Mouse (Mus musculus): ENCODE measurements around the gene Doc2g.

Gene Doc2g

GRCm38 (mm10) chr19:4017921-4018587 lies 14.9 kb downstream of the Doc2g start:
- CTCF ChIA-PET: interaction anchor here (0.6 to 2.0 kb wide), 23 partner anchors 18 to 244 kb away, joined by 3 to 39 read pairs (median 7); partner anchors contain the start of genes Gstp2 (in 3 of the 4), Gm49405 (in 2 of the 4), Nudt8 (in 2 of the 4) and Gstp1 (in 1 of the 4)
- POLR2A ChIA-PET: interaction anchor here in 3 of 4 experiments (0.6 to 6.4 kb wide), 27 partner anchors 9 to 309 kb away, joined by 3 to 62 read pairs (median 4); partner anchors contain the start of genes Gstp1 (in 3 of the 3), Gstp2 (in 3 of the 3), Acy3 (in 2 of the 3) and Nudt8 (in 2 of the 3)

- CTCF ChIA-PET: interaction anchor here (0.6 to 2.0 kb wide), 54 partner anchors 15 to 594 kb away, joined by 3 to 39 read pairs (median 4); partner anchors contain the start of genes Gstp2 (in 4 of the 4), Cdk2ap2 (in 2 of the 4), Gm49405 (in 2 of the 4) and Nudt8 (in 2 of the 4)
- POLR2A ChIA-PET: interaction anchor here (0.6 to 6.4 kb wide), 41 partner anchors 11 to 310 kb away, joined by 3 to 62 read pairs (median 4); partner anchors contain the start of genes Gstp1 (in 3 of the 4), Gstp2 (in 3 of the 4), Nudt8 (in 3 of the 4) and Acy3 (in 2 of the 4)
Observed at GRCm38 (mm10) chr19:4018743-4019583, 15.8 kb downstream of the Doc2g start.

GRCm38 (mm10) chr19:4023185-4023584 lies 20.1 kb downstream of the Doc2g start:
- CTCF ChIA-PET: no interaction called here
- POLR2A ChIA-PET: interaction anchor here in 3 of 4 experiments (0.7 to 6.4 kb wide), 8 partner anchors 8 to 24 kb away, joined by 3 to 62 read pairs (median 4); partner anchors contain the start of genes Ndufv1 (in 3 of the 3), Gstp1 (in 1 of the 3) and Gstp2 (in 1 of the 3)

- CTCF ChIA-PET: interaction anchor here in 2 of 4 experiments (1.4 to 1.8 kb wide), 2 partner anchors 15 to 201 kb away, joined by 3 to 5 read pairs; partner anchors contain the start of gene Ndufv1 (in 1 of the 2)
- POLR2A ChIA-PET: interaction anchor here in 2 of 4 experiments (1.0 to 10.0 kb wide), 6 partner anchors 10 to 22 kb away, joined by 4 to 98 read pairs (median 8); partner anchors contain the start of genes Gstp2 (in 2 of the 2) and Gstp1 (in 1 of the 2)
Observed at GRCm38 (mm10) chr19:4027576-4027975, 24.5 kb downstream of the Doc2g start.

GRCm38 (mm10) chr19:4032668-4033067 lies 29.6 kb downstream of the Doc2g start:
- CTCF ChIA-PET: interaction anchor here in 2 of 4 experiments (0.8 to 1.8 kb wide), 2 partner anchors 20 to 174 kb away, joined by 4 to 7 read pairs; no protein-coding TSS in a partner anchor
- POLR2A ChIA-PET: interaction anchor here (0.5 to 10.0 kb wide), 6 partner anchors 10 to 760 kb away, joined by 3 to 98 read pairs (median 14); partner anchors contain the start of genes AC109138.7 (in 1 of the 4), Clcf1 (in 1 of the 4) and Gstp2 (in 1 of the 4)

- ChIA-PET POLR2A (interaction anchor here in 3 of 4 experiments (1.1 to 10.0 kb wide), 7 partner anchors 9 to 91 kb away, joined by 3 to 98 read pairs (median 5); partner anchors contain the start of genes Cdk2ap2 (in 1 of the 3) and Gstp2 (in 1 of the 3)), CTCF (interaction anchor here in 3 of 4 experiments (0.6 to 1.8 kb wide), 5 partner anchors 13 to 219 kb away, joined by 3 to 7 read pairs (median 4); partner anchors contain the start of gene Gstp2 (in 1 of the 3))
Observed at GRCm38 (mm10) chr19:4033298-4033697, 30.2 kb downstream of the Doc2g start.

GRCm38 (mm10) chr19:4033742-4034141 lies 30.6 kb downstream of the Doc2g start:
- CTCF ChIA-PET: interaction anchor here in 3 of 4 experiments (0.6 to 1.3 kb wide), 7 partner anchors 13 to 219 kb away, joined by 3 to 5 read pairs (median 3); partner anchors contain the start of genes Gm49405 (in 1 of the 3), Gstp2 (in 1 of the 3) and Nudt8 (in 1 of the 3)
- POLR2A ChIA-PET: interaction anchor here in 3 of 4 experiments (0.5 to 10.0 kb wide), 18 partner anchors 9 to 267 kb away, joined by 3 to 98 read pairs (median 4); partner anchors contain the start of genes Gstp2 (in 2 of the 3), Ndufv1 (in 2 of the 3), Cdk2ap2 (in 1 of the 3) and Doc2g (in 1 of the 3)

- ChIA-PET POLR2A (interaction anchor here in 3 of 4 experiments (0.5 to 5.0 kb wide), 21 partner anchors 10 to 277 kb away, joined by 3 to 82 read pairs (median 3); partner anchors contain the start of genes Gstp2 (in 3 of the 3), Gm49405 (in 2 of the 3), Ndufv1 (in 2 of the 3) and Nudt8 (in 2 of the 3)), CTCF (interaction anchor here in 2 of 4 experiments (0.9 to 1.3 kb wide), 4 partner anchors 10 to 37 kb away, joined by 3 to 5 read pairs (median 4); partner anchors contain the start of genes Gstp2 (in 1 of the 2) and Ndufv1 (in 1 of the 2))
Observed at GRCm38 (mm10) chr19:4036327-4037045, 33.4 kb downstream of the Doc2g start.

GRCm38 (mm10) chr19:4037154-4037787 lies 34.2 kb downstream of the Doc2g start:
- ChIA-PET CTCF (interaction anchor here (0.6 to 2.2 kb wide), 11 partner anchors 10 to 681 kb away, joined by 3 to 7 read pairs (median 4); partner anchors contain the start of gene Ndufv1 (in 1 of the 4)), POLR2A (interaction anchor here (0.5 to 5.0 kb wide), 46 partner anchors 9 to 346 kb away, joined by 3 to 82 read pairs (median 4); partner anchors contain the start of genes Gstp2 (in 4 of the 4), Gm49405 (in 3 of the 4), Nudt8 (in 3 of the 4) and Cdk2ap2 (in 2 of the 4))

- POLR2A ChIA-PET: interaction anchor here (0.5 to 5.0 kb wide), 52 partner anchors 9 to 346 kb away, joined by 3 to 82 read pairs (median 3); partner anchors contain the start of genes Gstp2 (in 4 of the 4), Cdk2ap2 (in 2 of the 4), Ndufv1 (in 2 of the 4) and Ppp1ca (in 2 of the 4)
- CTCF ChIA-PET: interaction anchor here (0.6 to 2.2 kb wide), 15 partner anchors 8 to 681 kb away, joined by 3 to 9 read pairs (median 4); partner anchors contain the start of genes Gstp2 (in 1 of the 4) and Ndufv1 (in 1 of the 4)
Observed at GRCm38 (mm10) chr19:4037788-4038232, 34.7 kb downstream of the Doc2g start, which contains the start of gene Gstp1. Gene Gstp1, minus strand, starts transcription at chr19:4037985.

GRCm38 (mm10) chr19:4040941-4041340 lies 37.8 kb downstream of the Doc2g start:
- ChIA-PET POLR2A (interaction anchor here in 3 of 4 experiments (1.3 to 4.3 kb wide), 17 partner anchors 9 to 151 kb away, joined by 3 to 42 read pairs (median 13); partner anchors contain the start of genes Ndufv1 (in 3 of the 3), Gm49405 (in 2 of the 3), Nudt8 (in 2 of the 3) and Acy3 (in 1 of the 3)), CTCF (interaction anchor here in 2 of 4 experiments (0.6 to 2.7 kb wide), 5 partner anchors 11 to 952 kb away, joined by 3 to 20 read pairs (median 10); partner anchors contain the start of gene Ndufv1 (in 1 of the 2))

GRCm38 (mm10) chr19:4041500-4041899 lies 38.4 kb downstream of the Doc2g start:
- POLR2A ChIA-PET: interaction anchor here in 3 of 4 experiments (0.6 to 4.3 kb wide), 86 partner anchors 7 to 504 kb away, joined by 3 to 42 read pairs (median 5); partner anchors contain the start of genes Cdk2ap2 (in 3 of the 3), Ndufv1 (in 3 of the 3), Gm49405 (in 2 of the 3) and Gstp3 (in 2 of the 3)
- CTCF ChIA-PET: interaction anchor here in 3 of 4 experiments (0.6 to 2.7 kb wide), 13 partner anchors 10 to 951 kb away, joined by 3 to 20 read pairs (median 6); partner anchors contain the start of genes Aip (in 1 of the 3), Gm49405 (in 1 of the 3), Ndufv1 (in 1 of the 3) and Nudt8 (in 1 of the 3)

- CTCF ChIA-PET: interaction anchor here (0.6 to 2.7 kb wide), 20 partner anchors 9 to 1008 kb away, joined by 3 to 20 read pairs (median 5); partner anchors contain the start of genes Ndufv1 (in 2 of the 4), Aip (in 1 of the 4), Aldh3b2 (in 1 of the 4) and Gm49405 (in 1 of the 4)
- POLR2A ChIA-PET: interaction anchor here in 3 of 4 experiments (0.6 to 4.3 kb wide), 116 partner anchors 8 to 505 kb away, joined by 3 to 42 read pairs (median 4); partner anchors contain the start of genes Cdk2ap2 (in 3 of the 3), Ndufv1 (in 3 of the 3), 1810055G02Rik (in 2 of the 3) and Gm49405 (in 2 of the 3)
Observed at GRCm38 (mm10) chr19:4042124-4042523, 39.0 kb downstream of the Doc2g start.

GRCm38 (mm10) chr19:4044109-4044508 lies 41.0 kb downstream of the Doc2g start:
- CTCF ChIA-PET: interaction anchor here in 2 of 4 experiments (0.6 to 2.8 kb wide), 4 partner anchors 13 to 1156 kb away, joined by 3 to 10 read pairs (median 4); no protein-coding TSS in a partner anchor
- POLR2A ChIA-PET: interaction anchor here in 3 of 4 experiments (0.6 to 5.1 kb wide), 12 partner anchors 7 to 201 kb away, joined by 3 to 82 read pairs (median 4); partner anchors contain the start of gene Gstp1 (in 1 of the 3)

Measured in embryonic stem cell, embryonic (primary cell).